Comparison of ENCODE assay signal across 8 mouse cellular contexts in genomic region chr3:98339097-98339705, GRCm38 (mm10). TPM values are rescaled to one million over a fixed set of nuclear protein-coding genes. Genes with fewer than 3 reads are reported as not detected.
A peak's percentile ranks its signal among the peaks of the same experiment; 100 is the strongest.
DNase-seq lines count a peak whose midpoint lies in the region; ATAC-seq and TF ChIP-seq lines count a peak whose summit lies in the region.

No protein-coding gene starts in this region.

- no peak for TF ChIP-seq EP300 in liver, postnatal 0 days (IDR thresholded peaks at IDR 0.05; ENCODE audit: low read depth)

- peak overlapping the region; percentile 93 for H3K27ac ChIP-seq in embryonic facial prominence, embryonic 13.5 days
- peak overlapping the region in 1 of 2 experiments; percentile 44; a peak in 1 of 4 replicates for H3K27ac ChIP-seq in heart, embryonic 14.5 days (replicated peaks in 1 of 2; ENCODE audit: control insufficient read depth in 1 of 2, insufficient read depth in 1 of 2, low read depth in 2 of 2, low read length in 2 of 2)
- H3K27ac ChIP-seq in liver, postnatal 0 days (ENCODE audit: low read depth): 0 out of 2 replicates have a peak overlapping the region, but pooled peaks have one; percentile 31
- no peak overlapping the region for H3K27ac ChIP-seq in neural tube, embryonic 12.5 days

- H3K4me2 ChIP-seq in embryonic facial prominence, embryonic 13.5 days: peak overlapping the region; percentile 78
- peak overlapping the region; percentile 97 for H3K4me2 ChIP-seq in heart, embryonic 14.5 days (ENCODE audit: low read length)
- H3K4me2 ChIP-seq in liver, postnatal 0 days (ENCODE audit: low read depth, low read length): peak overlapping the region; percentile 88
- H3K4me2 ChIP-seq in neural tube, embryonic 12.5 days (replicated peaks): peak overlapping the region; percentile 99

- DNase-seq in CD4-positive, CD25-positive, alpha-beta regulatory T cell, adult 2 months (ENCODE audit: low read depth, low spot score): peak; percentile 68
- peak; percentile 15 for DNase-seq in adrenal gland, adult 8-10 months
- peak; percentile 63 for DNase-seq in kidney, postnatal 10 days
- peak; percentile 67 for DNase-seq in liver, postnatal 0 days
- peak; percentile 72 for DNase-seq in thymus, postnatal 14 days

- TF ChIP-seq CTCF in liver, postnatal 0 days (IDR thresholded peaks at IDR 0.05; ENCODE audit: low read depth): no peak

- H3K4me1 ChIP-seq in embryonic facial prominence, embryonic 13.5 days: peaks cover 41% of the 10 kb centered on the region
- peaks cover 6 to 7% of the 10 kb centered on the region in 2 experiments for H3K4me1 ChIP-seq in heart, embryonic 14.5 days (ENCODE audit: control insufficient read depth in 2 of 2, insufficient read depth in 2 of 2, low read length in 2 of 2)
- H3K4me1 ChIP-seq in liver, postnatal 0 days (ENCODE audit: insufficient read depth): peaks cover 38% of the 10 kb centered on the region
- H3K4me1 ChIP-seq in neural tube, embryonic 12.5 days: peaks cover 36% of the 10 kb centered on the region

- peak overlapping the region; percentile 85 for H3K9ac ChIP-seq in embryonic facial prominence, embryonic 13.5 days
- peak overlapping the region; percentile 77 for H3K9ac ChIP-seq in heart, embryonic 14.5 days (ENCODE audit: low read length)
- H3K9ac ChIP-seq in liver, postnatal 0 days (replicated peaks): peak overlapping the region; percentile 62
- H3K9ac ChIP-seq in neural tube, embryonic 12.5 days: peak overlapping the region; percentile 83

- no peaks in the 10 kb centered on the region for H3K9me3 ChIP-seq in embryonic facial prominence, embryonic 13.5 days
- no peaks in the 10 kb centered on the region for H3K9me3 ChIP-seq in heart, embryonic 14.5 days (ENCODE audit: control insufficient read depth, low read length)
- no peaks in the 10 kb centered on the region for H3K9me3 ChIP-seq in liver, postnatal 0 days (ENCODE audit: low read length)
- H3K9me3 ChIP-seq in neural tube, embryonic 12.5 days: no peaks in the 10 kb centered on the region

- H3K36me3 ChIP-seq in embryonic facial prominence, embryonic 13.5 days: peaks cover 9% of the 10 kb centered on the region
- H3K36me3 ChIP-seq in heart, embryonic 14.5 days (ENCODE audit: control insufficient read depth, insufficient read depth, low read length): no peaks in the 10 kb centered on the region
- H3K36me3 ChIP-seq in liver, postnatal 0 days (replicated peaks; ENCODE audit: insufficient read depth, low read length): no peaks in the 10 kb centered on the region
- H3K36me3 ChIP-seq in neural tube, embryonic 12.5 days: peaks cover 3% of the 10 kb centered on the region; the same call in 1 of the 2 replicates

- H3K4me3 ChIP-seq in embryonic facial prominence, embryonic 13.5 days: peak overlapping the region; percentile 74
- H3K4me3 ChIP-seq in heart, embryonic 14.5 days (ENCODE audit: control insufficient read depth in 1 of 2, insufficient read depth in 1 of 2, low read depth in 1 of 2, low read length in 2 of 2): peak overlapping the region; percentile 70 to 72
- peak overlapping the region; percentile 61 for H3K4me3 ChIP-seq in liver, postnatal 0 days (ENCODE audit: low read depth, low read length)
- peak overlapping the region; percentile 68 for H3K4me3 ChIP-seq in neural tube, embryonic 12.5 days

- no peaks in the 10 kb centered on the region for H3K27me3 ChIP-seq in embryonic facial prominence, embryonic 13.5 days
- no peaks in the 10 kb centered on the region for H3K27me3 ChIP-seq in heart, embryonic 14.5 days (ENCODE audit: control insufficient read depth, insufficient read depth, low read length)
- H3K27me3 ChIP-seq in liver, postnatal 0 days (ENCODE audit: insufficient read depth, low read length): no peaks in the 10 kb centered on the region
- no peaks in the 10 kb centered on the region; the same call in 1 of the 2 replicates for H3K27me3 ChIP-seq in neural tube, embryonic 12.5 days (replicated peaks)

- ATAC-seq in embryonic facial prominence, embryonic 13.5 days (ENCODE audit: insufficient number of reproducible peaks, insufficient read depth, low FRiP score, low TSS enrichment, low read depth): peak; percentile 63; the same call in 1 of the 2 replicates
- peak; percentile 45 for ATAC-seq in heart, embryonic 14.5 days (ENCODE audit: insufficient number of reproducible peaks, insufficient read depth, low FRiP score, low read depth)
- peak; percentile 55 for ATAC-seq in liver, postnatal 0 days
- peak; percentile 57 for ATAC-seq in neural tube, embryonic 12.5 days (ENCODE audit: low FRiP score, low read depth)

- 1% methylated on average over 46 of the region's 46 CpGs for whole genome bisulfite sequencing in embryonic facial prominence, embryonic 13.5 days
- WGBS in heart, embryonic 14.5 days: under 1% methylated on average over 46 of the region's 46 CpGs
- under 1% methylated on average over 45 of the region's 46 CpGs for WGBS in liver, postnatal 0 days (ENCODE audit: insufficient replicate concordance)
- under 1% methylated on average over 46 of the region's 46 CpGs for WGBS in neural tube, embryonic 12.5 days

RNA-seq across cellular contexts. Expression of gene Phgdh, which starts 0.6 kb away (rescaled TPM):
- total RNA-seq in adrenal gland, adult 8-10 months (2022): 10 to 100 TPM in 3 of 4 experiments, 1 to 10 TPM in 1; 6.8 to 28.8 (median 12.0) TPM
- polyA plus RNA-seq in embryonic facial prominence, embryonic 13.5 days (2015; fragmentation: Nextera tagmentation; extraction: Ambion mirVana): 229 and 256 TPM in 2 replicates
- 74.7 and 88.4 TPM in 2 replicates for polyA plus RNA-seq in heart, embryonic 14.5 days (2014; fragmentation: Nextera tagmentation; extraction: Ambion mirVana)
- 25.6 and 32.7 TPM in 2 replicates for polyA plus RNA-seq in liver, postnatal 0 days (2015; fragmentation: Nextera tagmentation; extraction: Ambion mirVana)
- polyA plus RNA-seq in neural tube, embryonic 12.5 days (2016; fragmentation: Nextera tagmentation; extraction: Ambion mirVana): 206 and 215 TPM in 2 replicates

RNA-seq across cellular contexts. Expression of gene Zfp697, which starts 43.1 kb away (rescaled TPM):
- 1 to 10 TPM; 5.8 to 9.4 (median 7.5) TPM for total RNA-seq in adrenal gland, adult 8-10 months (2022)
- polyA plus RNA-seq in embryonic facial prominence, embryonic 13.5 days (2015; fragmentation: Nextera tagmentation; extraction: Ambion mirVana): 7.2 and 8.2 TPM in 2 replicates
- polyA plus RNA-seq in heart, embryonic 14.5 days (2014; fragmentation: Nextera tagmentation; extraction: Ambion mirVana): 11.1 and 13.3 TPM in 2 replicates
- 2.8 and 2.9 TPM in 2 replicates for polyA plus RNA-seq in liver, postnatal 0 days (2015; fragmentation: Nextera tagmentation; extraction: Ambion mirVana)
- polyA plus RNA-seq in neural tube, embryonic 12.5 days (2016; fragmentation: Nextera tagmentation; extraction: Ambion mirVana): 11.8 and 12.3 TPM in 2 replicates

RNA-seq across cellular contexts. Expression of gene Hmgcs2, which starts 59.0 kb away (rescaled TPM):
- 10 to 100 TPM; 12.4 to 20.0 (median 16.4) TPM for total RNA-seq in adrenal gland, adult 8-10 months (2022)
- polyA plus RNA-seq in embryonic facial prominence, embryonic 13.5 days (2015; fragmentation: Nextera tagmentation; extraction: Ambion mirVana): 2.6 and 6.4 TPM in 2 replicates
- 12.4 and 14.0 TPM in 2 replicates for polyA plus RNA-seq in heart, embryonic 14.5 days (2014; fragmentation: Nextera tagmentation; extraction: Ambion mirVana)
- 1,492 and 1,631 TPM in 2 replicates for polyA plus RNA-seq in liver, postnatal 0 days (2015; fragmentation: Nextera tagmentation; extraction: Ambion mirVana)
- polyA plus RNA-seq in neural tube, embryonic 12.5 days (2016; fragmentation: Nextera tagmentation; extraction: Ambion mirVana): 2.3 and 3.2 TPM in 2 replicates

Comparison
In these comparisons a context has a peak if more than half of its experiments do, and no peak if none do; other contexts are left out.
1. DNase-seq: peak in every context shown above with its lines; median percentile 72 in thymus, postnatal 14 days; 68 in CD4-positive, CD25-positive, alpha-beta regulatory T cell, adult 2 months; 67 in liver, postnatal 0 days; 63 in kidney, postnatal 10 days; 15 in adrenal gland, adult 8-10 months.
2. RNA of gene Hmgcs2, which starts 59.0 kb away (polyA plus RNA-seq): 1,492 to 1,631 TPM in liver, postnatal 0 days; 12.4 to 14.0 TPM in heart, embryonic 14.5 days, 2.3 to 3.2 TPM in neural tube, embryonic 12.5 days and 2.6 to 6.4 TPM in embryonic facial prominence, embryonic 13.5 days; every median in the first group is over 10 times any median in the second.
3. Peak in every context shown above with its lines, with median percentiles within 50 percentile points of each other: ATAC-seq, H3K4me2 ChIP-seq, H3K4me3 ChIP-seq and H3K9ac ChIP-seq.